Mouse (Mus musculus) intestine, embryonic 16.5 days (tissue): ENCODE data around the gene Alk. TPM values are rescaled to one million over a fixed set of nuclear protein-coding genes. Genes with fewer than 3 reads are reported as not detected.

Source experiments
- ATAC-seq: fragments of 200-750 bp; cut with Nextera tagmentation; 2 replicates; pipeline ENCODE4 v1.8.0; 2017; ENCODE audit warnings: moderate TSS enrichment, moderate library complexity
- H3K27ac ChIP-seq: fragments of 300-500 bp; sonication (generic); 2 replicates; pipeline ENCODE4 v1.5.1; 2014; ENCODE audit warnings: mild to moderate bottlenecking, low read length
- H3K27me3 ChIP-seq: fragments of 300-500 bp; sonication (generic); replicated peaks from 2 replicates; pipeline ENCODE4 v1.6.1; 2014; ENCODE audit warnings: low read length, control low read depth, mixed read lengths; ENCODE audit not compliant: control insufficient read depth, insufficient read depth
- H3K36me3 ChIP-seq: fragments of 300-500 bp; sonication (generic); 2 replicates; pipeline ENCODE4 v1.6.1; 2014; ENCODE audit warnings: low read length, control low read depth; ENCODE audit not compliant: control insufficient read depth, insufficient read depth
- H3K4me1 ChIP-seq: fragments of 300-500 bp; sonication (generic); 2 replicates; pipeline ENCODE4 v1.6.1; 2014; ENCODE audit warnings: low read length, control low read depth, mixed read lengths; ENCODE audit not compliant: control insufficient read depth, insufficient read depth
- H3K4me2 ChIP-seq: fragments of 300-500 bp; sonication (generic); 2 replicates; pipeline ENCODE4 v1.6.1; 2014; ENCODE audit warnings: low read depth, low read length, control low read depth
- H3K4me3 ChIP-seq: fragments of 300-500 bp; sonication (generic); 2 replicates; pipeline ENCODE4 v1.5.1; 2014; ENCODE audit warnings: mild to moderate bottlenecking, low read length
- H3K9ac ChIP-seq: fragments of 300-500 bp; sonication (generic); 2 replicates; pipeline ENCODE4 v1.6.1; 2014; ENCODE audit warnings: low read depth, low read length
- H3K9me3 ChIP-seq: fragments of 300-500 bp; sonication (generic); 2 replicates; pipeline ENCODE4 v1.6.1; 2016; ENCODE audit warnings: low read length, control low read depth; ENCODE audit not compliant: control insufficient read depth
- WGBS: fragments of 180-500 bp; shearing (Covaris S2); extraction: QIAGEN DNeasy Blood & Tissue Kit; methylation state at CpG from one replicate; pipeline ENCODE4 v1.1.7; 2014; 5-methylcytosine and 5-hydroxymethylcytosine counted together
- polyA plus RNA-seq: library from polyadenylated mRNA; unstranded; fragments of >200 nt; fragmentation: Nextera tagmentation; extraction: Ambion mirVana; gene quantifications from 2 replicates; pipeline ENCODE4 v1.2.1, GENCODE M21; 2015

Alk gene
- polyA plus RNA-seq, 1 experiment from 2014 or later, result 0.75 TPM

DNA sequence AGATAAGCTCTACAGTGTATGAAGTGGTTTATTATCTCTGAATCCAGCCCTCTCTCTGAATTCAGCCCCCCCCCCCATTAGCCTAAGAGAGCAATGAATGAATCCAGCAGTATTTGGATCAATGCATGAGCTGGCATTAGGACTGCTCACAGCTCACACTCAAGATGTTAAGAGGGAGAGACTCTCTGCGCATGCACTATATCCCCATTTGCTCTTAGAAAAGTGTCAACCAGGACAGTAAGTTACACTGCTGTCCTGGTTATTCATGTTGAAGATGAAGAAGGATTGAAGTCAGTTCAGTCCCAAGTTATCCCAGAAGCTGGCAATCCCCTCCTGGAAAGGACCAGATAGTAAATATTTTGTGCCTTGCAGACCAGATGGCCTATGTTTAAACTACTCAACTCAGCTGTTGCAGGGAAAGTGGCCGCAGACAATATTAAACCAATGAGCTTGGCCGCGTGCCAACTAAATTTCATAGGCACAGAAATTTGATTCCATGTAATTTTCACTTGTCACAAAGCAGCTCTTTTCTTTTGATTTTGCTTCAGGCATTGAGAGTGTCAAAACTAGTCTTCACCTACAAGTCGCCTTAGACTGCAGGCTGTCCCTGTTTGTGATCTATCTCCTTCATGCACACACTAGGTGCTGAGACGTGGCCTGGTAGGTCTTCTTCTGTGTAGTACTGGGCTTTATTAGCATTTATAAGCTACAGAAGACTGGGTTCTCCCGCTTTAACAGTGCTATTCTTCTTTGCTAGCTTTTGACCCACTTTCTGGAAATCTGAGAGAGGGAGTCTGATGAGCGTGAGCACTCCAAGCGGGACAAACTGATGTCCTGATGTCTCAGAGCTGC lies 339.0 kb downstream of the Alk start:
- Histone ChIP-seq H3K4me3 (no peak overlapping the region), H3K9ac (no peak overlapping the region), H3K27ac (no peak overlapping the region), H3K27me3 (no peaks in the 10 kb centered on the region), H3K9me3 (no peaks in the 10 kb centered on the region), H3K36me3 (no peaks in the 10 kb centered on the region), H3K4me1 (no peaks in the 10 kb centered on the region), H3K4me2 (no peak overlapping the region)
- 68% methylated on average over 9 of the region's 9 CpGs for WGBS
- ATAC-seq, result no peak

DNA sequence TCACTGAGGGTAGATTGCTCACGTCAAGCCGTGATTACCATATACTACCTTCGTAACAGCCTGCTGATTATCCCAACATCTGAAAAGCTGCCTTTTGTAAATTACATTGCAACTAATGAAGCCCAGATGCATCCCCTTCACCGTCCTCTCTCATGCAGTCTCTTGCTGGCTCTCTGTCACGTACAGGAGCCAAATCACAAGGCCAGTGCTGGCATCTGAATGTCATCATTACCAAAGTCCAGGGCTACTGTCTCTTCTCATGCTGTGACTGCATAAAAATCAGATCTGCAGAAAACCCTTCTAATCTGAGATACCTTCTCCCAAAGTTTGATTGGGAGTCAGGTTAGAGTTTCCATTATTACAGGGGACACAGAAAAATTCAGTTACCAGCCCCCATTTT lies 351.0 kb downstream of the Alk start:
- Histone ChIP-seq H3K4me2 (no peak overlapping the region), H3K4me3 (no peak overlapping the region), H3K36me3 (no peaks in the 10 kb centered on the region), H3K9ac (no peak overlapping the region), H3K27me3 (no peaks in the 10 kb centered on the region), H3K4me1 (no peaks in the 10 kb centered on the region), H3K9me3 (no peaks in the 10 kb centered on the region), H3K27ac (no peak overlapping the region)
- 81% methylated on average over 5 of the region's 5 CpGs for WGBS
- ATAC-seq, result no peak

DNA sequence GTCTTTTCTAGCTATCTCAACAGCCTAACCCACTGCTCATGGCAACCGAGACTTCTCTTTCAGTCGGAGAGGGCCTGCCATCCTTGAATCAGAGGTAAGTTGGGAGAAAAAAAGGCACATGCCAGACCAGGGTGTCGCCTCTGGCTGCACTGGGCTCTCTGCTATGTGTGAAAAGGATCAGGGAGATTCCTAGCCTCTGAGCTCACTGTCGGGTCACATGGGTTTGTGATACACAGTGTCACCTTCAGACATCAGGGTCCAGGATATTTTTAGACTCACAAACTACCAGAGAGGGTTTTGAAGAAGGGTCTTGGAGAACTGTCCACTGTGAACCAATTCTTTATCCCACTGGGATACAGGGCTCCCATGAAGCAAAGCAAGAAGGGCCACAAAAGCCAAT lies 352.9 kb downstream of the Alk start:
- Histone ChIP-seq H3K27ac (no peak overlapping the region), H3K27me3 (no peaks in the 10 kb centered on the region), H3K9me3 (no peaks in the 10 kb centered on the region), H3K4me2 (no peak overlapping the region), H3K36me3 (no peaks in the 10 kb centered on the region), H3K9ac (no peak overlapping the region), H3K4me1 (no peaks in the 10 kb centered on the region), H3K4me3 (no peak overlapping the region)
- no peak for ATAC-seq
- WGBS, result 69% methylated on average over 4 of the region's 4 CpGs

DNA sequence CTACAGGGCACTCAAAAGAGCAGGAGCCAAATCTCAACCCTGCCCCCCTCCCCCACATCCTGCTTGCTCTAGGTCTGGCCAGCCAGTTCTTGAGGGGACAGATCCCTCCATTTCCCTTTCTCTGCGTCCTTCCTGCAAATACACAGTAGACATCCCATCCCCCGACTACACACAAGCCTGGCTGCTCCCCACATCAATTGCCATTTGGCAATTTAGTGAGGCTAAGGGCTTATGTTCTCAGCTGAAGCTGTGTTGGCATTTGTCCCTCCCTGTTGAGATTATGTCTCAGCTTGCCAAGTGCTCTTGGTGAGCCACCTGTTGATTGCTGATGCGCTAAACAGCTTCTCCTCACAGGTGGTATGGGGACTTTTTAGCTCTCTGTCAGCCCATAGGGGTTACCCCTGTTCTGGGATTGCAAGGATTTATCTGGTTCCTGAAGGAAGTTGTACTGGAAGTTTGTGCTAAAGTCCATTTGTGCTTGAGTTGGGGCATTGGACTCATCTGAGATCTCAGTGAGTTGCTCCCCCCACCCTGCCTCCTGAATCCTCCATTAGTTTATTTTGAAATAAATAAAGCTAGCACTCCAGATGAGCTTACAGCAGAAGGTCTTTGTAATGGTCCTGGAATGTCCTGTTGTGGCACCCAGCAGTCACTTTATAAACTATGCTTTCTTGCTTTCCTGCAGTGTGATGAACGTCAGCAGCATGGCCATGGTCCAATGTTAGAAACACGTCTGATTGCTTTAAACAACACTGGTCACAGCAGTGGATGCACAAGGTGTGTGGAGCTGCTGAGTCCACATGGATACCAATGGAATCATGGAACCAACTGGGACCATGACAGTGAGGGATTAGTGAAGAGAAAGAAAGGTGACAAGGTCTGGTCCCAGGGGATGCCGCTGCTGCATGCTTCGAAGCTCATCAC lies 353.7 kb downstream of the Alk start:
- Histone ChIP-seq H3K4me3 (no peak overlapping the region), H3K27me3 (no peaks in the 10 kb centered on the region), H3K36me3 (no peaks in the 10 kb centered on the region), H3K4me1 (no peaks in the 10 kb centered on the region), H3K4me2 (no peak overlapping the region), H3K27ac (no peak overlapping the region), H3K9me3 (no peaks in the 10 kb centered on the region), H3K9ac (no peak overlapping the region)
- ATAC-seq, result no peak
- 65% methylated on average over 7 of the region's 7 CpGs for WGBS

DNA sequence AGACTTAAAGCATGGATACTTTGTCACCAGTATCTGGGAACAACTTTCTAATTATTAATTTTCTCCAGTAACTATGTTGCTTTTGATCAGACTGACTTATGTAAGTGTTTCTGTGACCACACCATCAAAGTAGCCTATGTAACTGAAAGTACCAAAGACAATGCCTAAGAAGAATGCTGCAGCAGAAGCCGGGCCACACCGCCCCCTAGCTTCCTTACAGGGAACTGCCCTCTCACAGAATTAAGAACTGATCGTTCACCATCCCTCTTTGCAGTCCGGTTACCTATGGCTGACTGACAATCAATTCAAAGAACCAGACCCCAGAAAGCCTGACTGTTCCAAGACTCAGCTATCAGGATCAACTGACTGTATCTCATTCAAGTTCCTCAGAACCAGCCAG lies 362.4 kb downstream of the Alk start:
- 36% methylated on average over 4 of the region's 4 CpGs for WGBS
- no peaks in the 10 kb centered on the region for H3K4me1 ChIP-seq
- H3K9ac ChIP-seq, result no peak overlapping the region
- H3K27ac ChIP-seq, result no peak overlapping the region
- H3K4me3 ChIP-seq, result no peak overlapping the region
- no peaks in the 10 kb centered on the region for H3K27me3 ChIP-seq
- no peak overlapping the region for H3K4me2 ChIP-seq
- H3K9me3 ChIP-seq, result no peaks in the 10 kb centered on the region
- no peak for ATAC-seq
- no peaks in the 10 kb centered on the region for H3K36me3 ChIP-seq

DNA sequence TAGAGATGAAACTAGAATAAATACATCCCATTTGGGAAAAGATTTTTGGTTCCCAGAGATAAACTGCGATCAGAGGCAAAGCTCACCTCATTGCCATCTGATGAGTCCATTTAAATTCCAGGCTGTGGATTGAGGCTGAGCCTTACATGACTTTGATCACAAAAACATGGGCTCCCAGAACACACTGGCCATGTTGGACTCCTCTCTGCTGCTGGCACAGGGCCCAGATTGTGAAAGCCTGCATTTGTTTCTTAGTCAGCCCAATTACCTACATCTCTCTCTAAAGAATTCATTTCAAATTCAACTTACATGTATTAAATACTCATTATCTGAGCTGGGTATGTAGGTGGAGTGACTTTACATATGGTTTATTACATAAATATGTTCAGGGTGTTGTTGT lies 367.1 kb downstream of the Alk start:
- H3K36me3 ChIP-seq, result no peaks in the 10 kb centered on the region
- H3K27ac ChIP-seq, result no peak overlapping the region
- no peak overlapping the region for H3K4me2 ChIP-seq
- H3K9ac ChIP-seq, result no peak overlapping the region
- no peaks in the 10 kb centered on the region for H3K4me1 ChIP-seq
- 86% methylated on average over 1 of the region's 1 CpGs for WGBS
- no peaks in the 10 kb centered on the region for H3K9me3 ChIP-seq
- H3K27me3 ChIP-seq, result no peaks in the 10 kb centered on the region
- H3K4me3 ChIP-seq, result no peak overlapping the region
- no peak for ATAC-seq

DNA sequence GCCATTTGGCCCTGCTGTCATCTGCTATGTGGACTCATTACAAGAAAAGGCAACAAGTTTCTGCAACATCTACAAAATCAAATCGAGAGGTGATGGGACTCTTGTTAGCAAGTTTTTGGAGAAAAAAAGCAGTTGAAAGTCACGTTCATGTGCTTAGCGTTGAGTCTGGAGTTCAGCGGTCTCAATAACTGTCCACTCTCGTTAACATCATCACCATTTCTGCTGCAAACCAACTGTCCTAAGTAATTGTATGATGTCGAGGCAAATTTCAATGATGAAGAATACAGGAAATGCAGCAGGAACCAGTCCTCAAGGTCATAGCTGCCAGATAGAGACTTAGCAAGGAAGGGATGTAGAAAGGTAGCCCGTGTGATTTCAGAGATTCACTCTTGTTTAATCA lies 373.5 kb downstream of the Alk start:
- Histone ChIP-seq H3K27me3 (no peaks in the 10 kb centered on the region), H3K27ac (no peak overlapping the region), H3K36me3 (no peaks in the 10 kb centered on the region), H3K4me3 (no peak overlapping the region), H3K9me3 (no peaks in the 10 kb centered on the region), H3K9ac (no peak overlapping the region), H3K4me2 (no peak overlapping the region), H3K4me1 (no peaks in the 10 kb centered on the region)
- no peak for ATAC-seq
- 90% methylated on average over 7 of the region's 7 CpGs for WGBS

DNA sequence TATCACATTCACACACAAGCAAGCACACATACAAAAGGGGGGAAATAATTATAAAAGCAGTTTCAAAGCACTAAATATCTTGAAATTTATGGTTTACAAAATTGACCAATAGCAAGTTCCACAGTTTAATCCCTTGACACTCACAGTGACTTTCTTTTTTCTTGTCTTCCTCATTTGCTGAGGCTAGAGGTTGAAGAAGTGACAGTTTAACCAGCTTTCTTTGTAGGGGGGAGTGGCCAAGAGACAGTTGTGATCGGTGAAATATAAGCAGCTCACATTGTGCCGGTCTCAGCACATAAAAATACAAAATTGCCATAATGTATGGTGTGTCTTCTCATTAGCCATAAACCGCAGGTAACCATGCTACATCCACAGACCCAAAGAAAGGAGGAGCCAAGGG lies 385.6 kb downstream of the Alk start:
- no peak overlapping the region for H3K9ac ChIP-seq
- H3K27ac ChIP-seq, result no peak overlapping the region
- H3K4me3 ChIP-seq, result no peak overlapping the region
- ATAC-seq, result no peak
- no peaks in the 10 kb centered on the region for H3K27me3 ChIP-seq
- no peaks in the 10 kb centered on the region for H3K4me1 ChIP-seq
- H3K4me2 ChIP-seq, result no peak overlapping the region
- no peaks in the 10 kb centered on the region for H3K36me3 ChIP-seq
- no peaks in the 10 kb centered on the region; the same call in 1 of the 2 replicates for H3K9me3 ChIP-seq
- 83% methylated on average over 3 of the region's 3 CpGs for WGBS

DNA sequence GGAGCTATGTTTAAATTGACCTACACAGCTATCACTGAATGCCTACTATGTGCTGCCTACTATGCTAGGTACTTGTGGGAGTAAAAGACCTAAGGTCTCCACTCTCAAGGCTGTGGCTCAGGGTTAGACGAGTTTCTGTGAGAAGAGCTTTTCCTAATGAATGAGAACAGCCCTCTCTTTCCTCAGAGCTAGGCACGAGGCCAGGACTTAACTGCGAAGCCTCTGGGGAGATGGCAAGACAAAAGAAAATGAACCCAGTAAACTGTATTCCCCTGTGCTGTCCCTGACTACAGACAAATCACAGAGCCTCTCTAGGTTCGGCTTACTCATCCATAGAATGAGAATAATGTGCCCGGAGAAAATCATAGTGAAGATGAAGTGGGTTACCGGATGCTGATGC lies 406.9 kb downstream of the Alk start:
- Histone ChIP-seq H3K36me3 (no peaks in the 10 kb centered on the region), H3K9me3 (no peaks in the 10 kb centered on the region), H3K4me3 (no peak overlapping the region), H3K27ac (no peak overlapping the region), H3K4me1 (no peaks in the 10 kb centered on the region), H3K4me2 (no peak overlapping the region), H3K27me3 (no peaks in the 10 kb centered on the region), H3K9ac (no peak overlapping the region)
- 69% methylated on average over 6 of the region's 6 CpGs for whole genome bisulfite sequencing
- no peak for ATAC-seq
